Mouse (Mus musculus) MEL (cell line): ENCODE results near the gene Smg6. TPM values are rescaled to one million over a fixed set of nuclear protein-coding genes. Genes with fewer than 3 reads are reported as not detected.

Experiments
- DNase-seq: peaks from one replicate; pipeline ENCODE4 v3.0.0; 2011; ENCODE audit warnings: low read depth, low spot score
- H3K27ac ChIP-seq: 2 replicates; pipeline ENCODE4 v1.5.1; 2012; ENCODE audit warnings: low read depth, mild to moderate bottlenecking, control low read depth, low read length, moderate library complexity; ENCODE audit not compliant: control insufficient read depth
- H3K27me3 ChIP-seq, 2 experiments: fragments of 150-350 bp in 1 of 2; sonication (generic) in 1 of 2; 2 replicates each; pipeline ENCODE4 v1.6.1; 2012; ENCODE audit warnings: low read length in 2 of 2, mild to moderate bottlenecking in 2 of 2, improper control_type of control experiment in 1 of 2, moderate library complexity in 1 of 2; ENCODE audit not compliant: insufficient read depth in 2 of 2, control insufficient read depth in 1 of 2
- H3K36me3 ChIP-seq, 2 experiments: 2 replicates each; pipeline ENCODE4 v1.6.1; 2012 to 2014; ENCODE audit warnings: low read length in 2 of 2, improper control_type of control experiment in 1 of 2, inconsistent platforms in 1 of 2, mild to moderate bottlenecking in 1 of 2; ENCODE audit not compliant: insufficient read depth in 2 of 2, control insufficient read depth in 1 of 2
- H3K4me1 ChIP-seq, 2 experiments: fragments of 150-350 bp in 1 of 2; sonication (generic) in 1 of 2; 2 replicates each; pipeline ENCODE4 v1.6.1; 2012; ENCODE audit warnings: low read length in 2 of 2, improper control_type of control experiment in 1 of 2, mild to moderate bottlenecking in 1 of 2; ENCODE audit not compliant: insufficient read depth in 2 of 2, control insufficient read depth in 1 of 2
- H3K4me3 ChIP-seq, 2 experiments: fragments of 150-350 bp in 1 of 2; sonication (generic) in 1 of 2; 2 replicates each; pipeline ENCODE4 v1.5.1; 2012; ENCODE audit warnings: low read depth in 2 of 2, low read length in 2 of 2, mild to moderate bottlenecking in 2 of 2, moderate library complexity in 2 of 2, control low read depth in 1 of 2, improper control_type of control experiment in 1 of 2; ENCODE audit not compliant: control insufficient read depth in 1 of 2, insufficient read depth in 1 of 2
- H3K79me2 ChIP-seq: 2 replicates; pipeline ENCODE4 v1.6.1; 2012; ENCODE audit warnings: mild to moderate bottlenecking, low read length, moderate library complexity; ENCODE audit not compliant: control insufficient read depth, poor library complexity, insufficient read depth
- H3K9ac ChIP-seq: 2 replicates; pipeline ENCODE4 v1.6.1; 2012; ENCODE audit warnings: low read depth, mild to moderate bottlenecking, control low read depth, low read length, moderate library complexity; ENCODE audit not compliant: control insufficient read depth, poor library complexity, severe bottlenecking
- H3K9me3 ChIP-seq: fragments of 150-350 bp; sonication (generic); replicated peaks from 2 replicates; pipeline ENCODE4 v1.6.1; 2012; ENCODE audit warnings: mild to moderate bottlenecking, low read length, improper control_type of control experiment, moderate library complexity; ENCODE audit not compliant: insufficient read depth
- CHD2 ChIP-seq: IDR thresholded peaks from 2 replicates; pipeline ENCODE4 v1.6.1; 2011; ENCODE audit warnings: low read length, improper control_type of control experiment
- E2F4 ChIP-seq: IDR thresholded peaks from 2 replicates; pipeline ENCODE4 v1.6.1; 2011; ENCODE audit warnings: low read depth, low read length, improper control_type of control experiment, borderline replicate concordance
- EP300 ChIP-seq, 2 experiments: IDR thresholded peaks; 2 replicates each; pipeline ENCODE4 v1.6.1; 2011; ENCODE audit warnings: improper control_type of control experiment in 2 of 2, low read length in 2 of 2, low read depth in 1 of 2, mild to moderate bottlenecking in 1 of 2
- KAT2A ChIP-seq: conservative IDR thresholded peaks from 2 replicates; pipeline ENCODE4 v1.6.1; 2012; ENCODE audit warnings: low read depth, low read length, improper control_type of control experiment, inconsistent platforms
- MAFK ChIP-seq: IDR thresholded peaks from 2 replicates; pipeline ENCODE4 v1.6.1; 2011; ENCODE audit warnings: low read depth, mild to moderate bottlenecking, low read length, improper control_type of control experiment, borderline replicate concordance
- RAD21 ChIP-seq: IDR thresholded peaks from 2 replicates; pipeline ENCODE4 v1.6.1; 2011; ENCODE audit warnings: mild to moderate bottlenecking, low read depth, low read length, improper control_type of control experiment
- SIN3A ChIP-seq: IDR thresholded peaks from 2 replicates; pipeline ENCODE4 v1.6.1; 2012; ENCODE audit warnings: low read length, improper control_type of control experiment, inconsistent platforms
- SMC3 ChIP-seq: IDR thresholded peaks from 2 replicates; pipeline ENCODE4 v1.6.1; 2011; ENCODE audit warnings: low read depth, low read length, improper control_type of control experiment
- UBTF ChIP-seq: IDR thresholded peaks from 2 replicates; pipeline ENCODE4 v1.6.1; 2012; ENCODE audit warnings: low read depth, mild to moderate bottlenecking, inconsistent platforms, low read length, improper control_type of control experiment, moderate library complexity, borderline replicate concordance; ENCODE audit not compliant: insufficient read depth
- USF1 ChIP-seq: IDR thresholded peaks from 2 replicates; pipeline ENCODE4 v1.6.1; 2014; ENCODE audit warnings: low read depth, mild to moderate bottlenecking, inconsistent platforms, low read length, improper control_type of control experiment, moderate library complexity
- USF2 ChIP-seq, 2 experiments: IDR thresholded peaks; 2 replicates each; pipeline ENCODE4 v1.6.1; 2011 to 2012; ENCODE audit warnings: improper control_type of control experiment in 2 of 2, low read length in 2 of 2, borderline replicate concordance in 1 of 2, inconsistent platforms in 1 of 2, low read depth in 1 of 2, mild to moderate bottlenecking in 1 of 2; ENCODE audit not compliant: insufficient read depth in 1 of 2
- ZNF384 ChIP-seq: IDR thresholded peaks from 2 replicates; pipeline ENCODE4 v1.6.1; 2012; ENCODE audit warnings: low read depth, mild to moderate bottlenecking, inconsistent platforms, low read length, improper control_type of control experiment
- polyA plus RNA-seq, 2 experiments: library from polyadenylated mRNA; stranded (reverse) in 1 of 2; unstranded in 1 of 2; fragments of >175 nt in 1 of 2; fragments of >200 nt in 1 of 2; gene quantifications; 2 replicates each; pipeline versions ENCODE4 v1.2.1 to v1.2.4; 2012; ENCODE audit warnings: low replicate concordance in 2 of 2, low read depth in 1 of 2; ENCODE audit not compliant: insufficient read length in 2 of 2, insufficient read depth in 1 of 2, missing spikeins in 1 of 2
- total RNA-seq: library from RNA; depleted of rRNA; stranded (reverse); fragments of 300-350 nt; gene quantifications from 2 replicates; pipeline ENCODE4 v1.2.3, GENCODE M21; 2012

The Smg6 gene
- total and polyA plus RNA-seq, 3 experiments: 11.6 to 19.0 TPM; not detected in 1

GRCm38 (mm10) chr11:75012997-75013694 lies 87.5 kb downstream of the Smg6 start:
- no peaks in the 10 kb centered on the region for H3K4me1 ChIP-seq
- no peaks in the 10 kb centered on the region for H3K9me3 ChIP-seq
- no peak overlapping the region for H3K9ac ChIP-seq
- H3K36me3 ChIP-seq: peaks cover 0 to 2% of the 10 kb centered on the region in 2 experiments; a peak in 2 of 4 replicates
- no peaks in the 10 kb centered on the region for H3K79me2 ChIP-seq
- no peaks in the 10 kb centered on the region for H3K27me3 ChIP-seq
- no peak for DNase-seq
- no peak overlapping the region for H3K4me3 ChIP-seq
- H3K27ac ChIP-seq: no peak overlapping the region
- TF ChIP-seq ZNF384: peak; percentile 13; the same call in 1 of the 2 replicates
- no peak for TF ChIP-seq CHD2

- Histone ChIP-seq H3K27ac (no peak overlapping the region), H3K4me1 (no peaks in the 10 kb centered on the region), H3K9me3 (no peaks in the 10 kb centered on the region), H3K4me3 (no peak overlapping the region), H3K79me2 (no peaks in the 10 kb centered on the region), H3K36me3 (peaks cover 0 to 2% of the 10 kb centered on the region in 2 experiments; a peak in 2 of 4 replicates), H3K9ac (no peak overlapping the region), H3K27me3 (no peaks in the 10 kb centered on the region)
- TF ChIP-seq USF2 (IDR thresholded peaks at IDR 0.05; ENCODE audit: borderline replicate concordance in 1 of 2, insufficient read depth in 1 of 2, low read depth in 1 of 2, low read length in 2 of 2) (no peak), SMC3 (no peak), UBTF (no peak), MAFK (no peak), EP300 (IDR thresholded peaks at IDR 0.05; ENCODE audit: low read depth in 1 of 2, low read length in 2 of 2) (no peak), KAT2A (no peak), E2F4 (no peak), SIN3A (no peak), RAD21 (no peak), ZNF384 (no peak), USF1 (no peak)
- no peak for DNase-seq
Observed at GRCm38 (mm10) chr11:75013764-75014695, 88.4 kb downstream of the Smg6 start.
